Comparison of ENCODE assay signal across 9 mouse cellular contexts in genomic region chr4:49059402-49060381, GRCm38 (mm10). TPM values are rescaled to one million over a fixed set of nuclear protein-coding genes. Genes with fewer than 3 reads are reported as not detected.
DNase-seq lines count a peak whose midpoint lies in the region; ATAC-seq and TF ChIP-seq lines count a peak whose summit lies in the region.
"Had no signal": no experiment of that assay in that cellular context is flagged by ENCODE, and none has a peak within 500 bp of the region (broad histone marks: within the 10 kb centered on the region; RNA-seq: fewer than 3 reads in every experiment).

No protein-coding gene starts in this region.

- peaks cover 34% of the 10 kb centered on the region for H3K4me1 ChIP-seq in heart, embryonic 13.5 days
- H3K4me1 ChIP-seq in kidney, postnatal 0 days (replicated peaks; ENCODE audit: insufficient read depth, low read length), result no peaks in the 10 kb centered on the region
- H3K4me1 ChIP-seq in liver, embryonic 12.5 days, result no peaks in the 10 kb centered on the region

- H3K9me3 ChIP-seq in heart, embryonic 13.5 days, result no peaks in the 10 kb centered on the region
- H3K9me3 ChIP-seq in kidney, postnatal 0 days (replicated peaks; ENCODE audit: low read length), result no peaks in the 10 kb centered on the region
- no peaks in the 10 kb centered on the region for H3K9me3 ChIP-seq in liver, embryonic 12.5 days (replicated peaks)

- peaks cover 45% of the 10 kb centered on the region for H3K27me3 ChIP-seq in heart, embryonic 13.5 days (replicated peaks)
- H3K27me3 ChIP-seq in kidney, postnatal 0 days (ENCODE audit: insufficient read depth, low read length), result no peaks in the 10 kb centered on the region
- H3K27me3 ChIP-seq in liver, embryonic 12.5 days (replicated peaks), result peaks cover 42% of the 10 kb centered on the region

- peak; percentile 18; the same call in 1 of the 2 replicates for TF ChIP-seq CTCF in kidney, postnatal 0 days (IDR thresholded peaks at IDR 0.05; ENCODE audit: low read depth)

- peak; percentile 47; the same call in 1 of the 2 replicates for ATAC-seq in common myeloid progenitor, adult 5-6 weeks (replicated peaks; ENCODE audit: low read depth, poor library complexity, severe bottlenecking)
- peak; percentile 51; the same call in 1 of the 2 replicates for ATAC-seq in heart, embryonic 13.5 days (ENCODE audit: extremely low read depth, insufficient number of reproducible peaks, low FRiP score, low TSS enrichment)
- peak; percentile 78 for ATAC-seq in kidney, postnatal 0 days (replicated peaks; ENCODE audit: low FRiP score, low read depth)
- no peak for ATAC-seq in liver, embryonic 12.5 days

- peak; percentile 20 for DNase-seq in gastrocnemius, postnatal 10 days
- no peak for DNase-seq in gastrocnemius, adult 8-10 months (ENCODE audit: low spot score in 2 of 2)
- DNase-seq in kidney, postnatal 0 days (ENCODE audit: low spot score), result peak; percentile 47
- DNase-seq in retina, postnatal 1 day, result peak; percentile 65
- no peak for DNase-seq in MN1 (ENCODE audit: low spot score)

- H3K4me2 ChIP-seq in heart, embryonic 13.5 days, result peak overlapping the region; percentile 98
- peak overlapping the region; percentile 97 for H3K4me2 ChIP-seq in kidney, postnatal 0 days (ENCODE audit: low read length)
- peak overlapping the region; percentile 68 for H3K4me2 ChIP-seq in liver, embryonic 12.5 days

- H3K9ac ChIP-seq in heart, embryonic 13.5 days, result peak overlapping the region; percentile 82
- H3K9ac ChIP-seq in kidney, postnatal 0 days (ENCODE audit: low read depth, low read length), result peak overlapping the region; percentile 46
- no peak overlapping the region for H3K9ac ChIP-seq in liver, embryonic 12.5 days

- H3K36me3 ChIP-seq in heart, embryonic 13.5 days, result no peaks in the 10 kb centered on the region
- H3K36me3 ChIP-seq in kidney, postnatal 0 days (ENCODE audit: insufficient read depth, low read length), result no peaks in the 10 kb centered on the region
- no peaks in the 10 kb centered on the region for H3K36me3 ChIP-seq in liver, embryonic 12.5 days

- under 1% methylated on average over 61 of the region's 62 CpGs for WGBS in heart, embryonic 13.5 days
- WGBS in kidney, postnatal 0 days, result under 1% methylated on average over 62 of the region's 62 CpGs
- WGBS in liver, embryonic 12.5 days (ENCODE audit: insufficient replicate concordance), result 1% methylated on average over 62 of the region's 62 CpGs

- H3K27ac ChIP-seq in heart, embryonic 13.5 days (replicated peaks), result 0 out of 2 replicates have a peak overlapping the region, but pooled peaks have one; percentile 12
- H3K27ac ChIP-seq in kidney, postnatal 0 days, result peak overlapping the region; percentile 60; the same call in 1 of the 2 replicates
- H3K27ac ChIP-seq in liver, embryonic 12.5 days, result no peak overlapping the region

- peak overlapping the region; percentile 75 for H3K4me3 ChIP-seq in heart, embryonic 13.5 days
- H3K4me3 ChIP-seq in kidney, postnatal 0 days (replicated peaks; ENCODE audit: low read depth, low read length), result peak overlapping the region; percentile 59
- peak overlapping the region; percentile 51 for H3K4me3 ChIP-seq in liver, embryonic 12.5 days

RNA-seq across cellular contexts. Expression of gene Plppr1, which starts 0.6 kb away (rescaled TPM):
- total RNA-seq in gastrocnemius, postnatal 10 days (2021), result under 1 TPM; 0.21 to 0.32 TPM
- total RNA-seq in gastrocnemius, adult 8-10 months (2022), result not detected
- total RNA-seq in common myeloid progenitor, adult 5-6 weeks (2017), result not detected in 2 replicates
- polyA plus RNA-seq in heart, embryonic 13.5 days (2015; fragmentation: Nextera tagmentation; extraction: Ambion mirVana), result 2.3 and 2.8 TPM in 2 replicates
- 6.5 and 6.6 TPM in 2 replicates for polyA plus RNA-seq in kidney, postnatal 0 days (2015; fragmentation: Nextera tagmentation; extraction: Ambion mirVana)
- polyA plus RNA-seq in liver, embryonic 12.5 days (2016; fragmentation: Nextera tagmentation; extraction: Ambion mirVana), result 0.25 and 0.32 TPM in 2 replicates
- polyA plus RNA-seq: C2C12 had no signal

Comparison
In these comparisons a context has a peak if more than half of its experiments do, and no peak if none do; other contexts are left out.
1. DNase-seq: peak in gastrocnemius, postnatal 10 days (single experiment), kidney, postnatal 0 days (single experiment) and retina, postnatal 1 day (single experiment); none in gastrocnemius, adult 8-10 months (0 of 2) and MN1 (single experiment).
2. Peak in every context shown above with its lines, with median percentiles within 50 percentile points of each other: H3K4me2 ChIP-seq and H3K4me3 ChIP-seq.